Mouse (Mus musculus) hematopoietic stem cell, adult 5-6 weeks (primary cell): Measurements from ENCODE around the gene Gm17190. TPM values are rescaled to one million over a fixed set of nuclear protein-coding genes. Genes with fewer than 3 reads are reported as not detected.
A peak's percentile ranks its signal among the peaks of the same experiment; 100 is the strongest.
"Not testable (repeated sequence)": the region's sequence is repeated elsewhere in the genome, so short reads cannot be mapped to it uniquely, and the experiment has no call there.

Source experiments
- ATAC-seq, 2 experiments: fragments of 125-278 bp in 1 of 2; replicated peaks in 1 of 2; 2 replicates each; pipeline ENCODE4 v1.8.0; 2016 to 2017; ENCODE audit warnings: inconsistent platforms in 2 of 2, mild to moderate bottlenecking in 2 of 2, moderate number of reproducible peaks in 2 of 2, low read depth in 1 of 2, moderate TSS enrichment in 1 of 2; ENCODE audit not compliant: low FRiP score in 2 of 2, poor library complexity in 2 of 2, severe bottlenecking in 2 of 2, insufficient read depth in 1 of 2, low TSS enrichment in 1 of 2
- total RNA-seq: library from RNA; stranded (forward); fragments of 172-1452, 232-1000 nt; gene quantifications from 2 replicates; pipeline ENCODE4 v1.2.3, GENCODE M21; 2017

Gm17190 gene
- not detected in 2 replicates for total RNA-seq

- ATAC-seq = not testable (repeated sequence)
Measured at GRCm38 (mm10) chr13:96081754-96082153, at the start of gene Gm17190. Gm17190 (plus strand) TSS chr13:96082054.

GRCm38 (mm10) chr13:96039536-96039935, 42.3 kb upstream of the Gm17190 start:
- ATAC-seq = no peak

GRCm38 (mm10) chr13:96040275-96041042, 41.4 kb upstream of the Gm17190 start:
- no peak for ATAC-seq

GRCm38 (mm10) chr13:96045396-96045795, 36.5 kb upstream of the Gm17190 start:
- ATAC-seq = no peak

- no peak for ATAC-seq
Measured at GRCm38 (mm10) chr13:96052755-96053154, 29.1 kb upstream of the Gm17190 start.

- no peak for ATAC-seq
Measured at GRCm38 (mm10) chr13:96073555-96073954, 8.3 kb upstream of the Gm17190 start.

- not testable (repeated sequence) for ATAC-seq
Measured at GRCm38 (mm10) chr13:96081276-96081675, 578 bp upstream of the Gm17190 start, which contains the start of gene Gm20075. Gm20075 (minus strand) TSS chr13:96081376.

GRCm38 (mm10) chr13:96085581-96086302, 3.9 kb downstream of the Gm17190 start:
- no peak for ATAC-seq

- ATAC-seq = no peak
Measured at GRCm38 (mm10) chr13:96090929-96091328, 9.1 kb downstream of the Gm17190 start.

GRCm38 (mm10) chr13:96106367-96106766, 24.5 kb downstream of the Gm17190 start:
- peak; percentile 71 to 75 for ATAC-seq

GRCm38 (mm10) chr13:96110767-96111166, 28.9 kb downstream of the Gm17190 start:
- ATAC-seq = no peak

GRCm38 (mm10) chr13:96112711-96113110, 30.9 kb downstream of the Gm17190 start:
- no peak for ATAC-seq

GRCm38 (mm10) chr13:96125011-96125410, 43.2 kb downstream of the Gm17190 start:
- no peak for ATAC-seq

GRCm38 (mm10) chr13:96126669-96127068, 44.8 kb downstream of the Gm17190 start:
- no peak for ATAC-seq

GRCm38 (mm10) chr13:96129081-96129480, 47.2 kb downstream of the Gm17190 start:
- no peak for ATAC-seq

- no peak for ATAC-seq
Measured at GRCm38 (mm10) chr13:96131050-96131449, 49.2 kb downstream of the Gm17190 start.

- no peak for ATAC-seq
Measured at GRCm38 (mm10) chr13:96131911-96132310, 50.1 kb downstream of the Gm17190 start.

GRCm38 (mm10) chr13:96132401-96132816, 50.6 kb downstream of the Gm17190 start, which contains the start of gene Sv2c:
Sv2c (minus strand) TSS chr13:96132577.
- ATAC-seq = peak; percentile 56 to 73
